Mouse (Mus musculus) kidney, embryonic 14.5 days (tissue): Measurements from ENCODE around the gene Myo1f. TPM values are rescaled to one million over a fixed set of nuclear protein-coding genes. Genes with fewer than 3 reads are reported as not detected.

Experiments
- ATAC-seq: fragments of 200-750 bp; cut with Nextera tagmentation; 2 replicates; pipeline ENCODE4 v1.8.0; 2017; ENCODE audit warnings: moderate number of reproducible peaks, mild to moderate bottlenecking, moderate TSS enrichment, moderate library complexity; ENCODE audit not compliant: low FRiP score, low TSS enrichment
- H3K27ac ChIP-seq: fragments of 300-500 bp; sonication (generic); 2 replicates; pipeline ENCODE4 v1.5.1; 2014; ENCODE audit warnings: low read depth, mild to moderate bottlenecking, low read length, moderate library complexity, mixed read lengths
- H3K27me3 ChIP-seq: fragments of 300-500 bp; sonication (generic); 2 replicates; pipeline ENCODE4 v1.6.1; 2014; ENCODE audit warnings: mild to moderate bottlenecking, low read length; ENCODE audit not compliant: control insufficient read depth, insufficient read depth
- H3K36me3 ChIP-seq: fragments of 300-500 bp; sonication (generic); 2 replicates; pipeline ENCODE4 v1.6.1; 2014; ENCODE audit warnings: low read length, mixed read lengths; ENCODE audit not compliant: control insufficient read depth, insufficient read depth
- H3K4me1 ChIP-seq: fragments of 300-500 bp; sonication (generic); 2 replicates; pipeline ENCODE4 v1.6.1; 2014; ENCODE audit warnings: low read length, mixed read lengths; ENCODE audit not compliant: control insufficient read depth, insufficient read depth
- H3K4me2 ChIP-seq: fragments of 300-500 bp; sonication (generic); replicated peaks from 2 replicates; pipeline ENCODE4 v1.6.1; 2014; ENCODE audit warnings: low read depth, mild to moderate bottlenecking, low read length
- H3K4me3 ChIP-seq: fragments of 300-500 bp; sonication (generic); 2 replicates; pipeline ENCODE4 v1.5.1; 2014; ENCODE audit warnings: mild to moderate bottlenecking, low read length
- H3K9ac ChIP-seq: fragments of 300-500 bp; sonication (generic); 2 replicates; pipeline ENCODE4 v1.6.1; 2014; ENCODE audit warnings: low read depth, mild to moderate bottlenecking, low read length, moderate library complexity
- H3K9me3 ChIP-seq: fragments of 300-500 bp; sonication (generic); 2 replicates; pipeline ENCODE4 v1.6.1; 2016; ENCODE audit warnings: low read length; ENCODE audit not compliant: control insufficient read depth
- WGBS: fragments of 180-500 bp; shearing (Covaris S2); extraction: QIAGEN DNeasy Blood & Tissue Kit; methylation state at CpG from one replicate; pipeline ENCODE4 v1.1.7; 2014; 5-methylcytosine and 5-hydroxymethylcytosine counted together
- polyA plus RNA-seq: library from polyadenylated mRNA; unstranded; fragments of >200 nt; fragmentation: Nextera tagmentation; extraction: Ambion mirVana; gene quantifications from 2 replicates; pipeline ENCODE4 v1.2.1, GENCODE M21; 2014

Myo1f gene
- polyA plus RNA-seq, 1 experiment from 2014 or later, result 2.3 TPM

GRCm38 (mm10) chr17:33649781-33650475 lies 94.4 kb downstream of the Myo1f start:
- Histone ChIP-seq H3K4me3 (no peak overlapping the region), H3K4me2 (no peak overlapping the region), H3K4me1 (no peaks in the 10 kb centered on the region), H3K36me3 (peaks cover 95% of the 10 kb centered on the region), H3K27ac (no peak overlapping the region), H3K9ac (no peak overlapping the region), H3K27me3 (no peaks in the 10 kb centered on the region), H3K9me3 (no peaks in the 10 kb centered on the region)
- WGBS, result 99% methylated on average over 34 of the region's 34 CpGs
- ATAC-seq, result peak; percentile 49; the same call in 1 of the 2 replicates

Other genes with a start within 250 kb of the Myo1f start
- gene Zfp81, start 196.8 kb upstream of the Myo1f start, polyA plus RNA-seq, result 15.2 and 16.6 TPM in 2 replicates
- gene Zfp101, start 161.1 kb upstream of the Myo1f start, polyA plus RNA-seq, result 21.4 TPM in 2 replicates
- gene Actl9, start 122.8 kb upstream of the Myo1f start, polyA plus RNA-seq, result not detected in 2 replicates
- gene Adamts10, start 31.5 kb upstream of the Myo1f start, polyA plus RNA-seq, result 35.1 and 49.3 TPM in 2 replicates
- 73.1 and 82.9 TPM in 2 replicates for gene Zfp414, start 73.4 kb downstream of the Myo1f start, polyA plus RNA-seq
- gene Pram1, start 82.3 kb downstream of the Myo1f start, polyA plus RNA-seq, result 0.66 and 0.81 TPM in 2 replicates
- 375 and 422 TPM in 2 replicates for gene Hnrnpm, start 131.2 kb downstream of the Myo1f start, polyA plus RNA-seq
- 31.2 and 46.1 TPM in 2 replicates for gene March2, start 163.0 kb downstream of the Myo1f start, polyA plus RNA-seq
- 217 and 269 TPM in 2 replicates for gene Rab11b, start 204.8 kb downstream of the Myo1f start, polyA plus RNA-seq
- 18.4 and 19.4 TPM in 2 replicates for gene Angptl4, start 226.1 kb downstream of the Myo1f start, polyA plus RNA-seq